Mouse (Mus musculus) lung, postnatal 25 days (tissue): ENCODE measurements around the gene Zfp455.
"Not testable (repeated sequence)": the region's sequence is repeated elsewhere in the genome, so short reads cannot be mapped to it uniquely, and the experiment has no call there.

ENCODE experiments used
- DNase-seq: peaks from one replicate; pipeline ENCODE4 v3.0.0; 2022; ENCODE audit warnings: low spot score

Gene Zfp455

GRCm38 (mm10) chr13:67194340-67194894 is at the start of gene Zfp455:
Gene Zfp455, plus strand, starts transcription at chr13:67194506.
- peak; percentile 81 for DNase-seq

GRCm38 (mm10) chr13:67166122-67166521 is 28.2 kb upstream of the Zfp455 start:
- not testable (repeated sequence) for DNase-seq

- peak; percentile 86 for DNase-seq
These were observed 21.1 kb upstream of the Zfp455 start, which contains the start of gene Rsl1 for GRCm38 (mm10) chr13:67172991-67173722. Gene Rsl1, plus strand, starts transcription at chr13:67173182.

GRCm38 (mm10) chr13:67173723-67174055 is 20.6 kb upstream of the Zfp455 start:
- DNase-seq = no peak

- DNase-seq = no peak
These were observed 7.3 kb downstream of the Zfp455 start for GRCm38 (mm10) chr13:67201656-67202055.

GRCm38 (mm10) chr13:67214015-67214607 is 19.8 kb downstream of the Zfp455 start:
- no peak for DNase-seq
